Mouse (Mus musculus): ENCODE measurements around the gene Racgap1.

The Racgap1 gene

DNA sequence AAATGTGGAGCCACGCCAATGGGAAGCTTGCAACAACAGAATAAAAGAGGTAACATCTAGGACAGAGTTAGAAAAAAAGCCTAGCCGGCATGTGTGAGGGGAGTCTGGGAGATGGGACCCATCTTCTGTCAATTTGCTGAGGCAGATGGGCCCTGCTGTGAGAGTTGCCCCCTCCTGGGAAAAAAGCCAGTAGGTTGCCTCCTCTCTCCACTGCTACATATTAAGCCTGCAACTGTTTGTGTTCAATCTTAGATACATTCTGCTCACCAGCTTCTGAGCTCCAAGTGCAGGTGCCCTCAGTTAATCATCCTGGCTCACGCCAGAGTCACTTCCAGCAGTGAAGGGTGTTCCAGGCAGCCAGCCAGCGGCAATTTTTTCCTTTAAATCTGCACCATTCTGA, 31.6 kb downstream of the Racgap1 start:
- DNase-seq (ENCODE audit: low spot score in 2 of 2), result peak in 1 of 2 experiments; percentile 24

- no peak for DNase-seq (ENCODE audit: low spot score in 2 of 2)
Observed at GRCm38 (mm10) chr15:99618595-99618994, 32.9 kb downstream of the Racgap1 start.

GRCm38 (mm10) chr15:99615246-99615645, 36.2 kb downstream of the Racgap1 start:
- DNase-seq (ENCODE audit: low spot score in 2 of 2), result no peak

- DNase-seq (ENCODE audit: low spot score in 2 of 2), result peak in 1 of 2 experiments; percentile 27
Observed at GRCm38 (mm10) chr15:99614753-99615152, 36.7 kb downstream of the Racgap1 start.

DNA sequence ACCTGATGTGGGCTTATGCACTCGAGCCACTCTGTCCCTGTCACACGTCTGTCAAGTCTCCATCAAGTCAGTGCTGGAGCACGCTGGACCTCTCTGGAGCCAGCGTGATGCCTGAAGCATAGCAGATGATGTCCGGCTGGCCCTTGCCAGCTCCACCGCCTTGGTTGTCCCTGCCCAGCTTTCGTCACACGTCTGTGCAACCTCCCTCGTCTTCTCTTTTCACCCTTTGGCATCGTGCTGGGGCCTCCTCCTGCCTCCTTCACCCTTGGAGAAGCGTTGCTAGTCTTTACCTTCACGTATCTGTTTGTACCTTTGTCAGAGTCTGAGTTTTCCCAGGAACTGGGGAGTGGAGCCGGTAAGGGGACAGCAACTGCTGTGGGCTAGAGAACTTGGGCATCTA, 37.2 kb downstream of the Racgap1 start:
- no peak for DNase-seq (ENCODE audit: low spot score in 2 of 2)

DNA sequence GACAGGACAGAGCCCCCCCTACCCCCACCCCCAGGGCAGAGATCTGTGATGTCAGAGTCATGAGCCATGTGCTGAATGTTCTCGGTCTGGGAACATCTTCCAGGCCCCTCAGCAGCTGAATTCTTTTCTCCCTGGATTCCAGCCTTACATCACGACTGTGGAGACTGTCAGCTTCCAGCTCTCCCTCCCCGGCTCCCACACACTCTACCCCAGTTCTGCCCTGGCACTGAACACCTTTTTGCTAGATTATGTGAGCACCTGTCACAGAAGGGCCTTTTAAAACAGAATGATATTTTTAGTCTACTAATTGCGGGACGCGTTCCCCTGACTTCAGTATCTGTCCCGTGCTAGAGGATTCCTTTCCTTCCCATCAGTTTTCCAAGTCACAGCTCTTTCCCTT, 39.9 kb downstream of the Racgap1 start:
- no peak for DNase-seq (ENCODE audit: low spot score in 2 of 2)

- DNase-seq (ENCODE audit: low spot score in 2 of 2), result no peak
Observed at GRCm38 (mm10) chr15:99608382-99609125, 42.9 kb downstream of the Racgap1 start.

DNA sequence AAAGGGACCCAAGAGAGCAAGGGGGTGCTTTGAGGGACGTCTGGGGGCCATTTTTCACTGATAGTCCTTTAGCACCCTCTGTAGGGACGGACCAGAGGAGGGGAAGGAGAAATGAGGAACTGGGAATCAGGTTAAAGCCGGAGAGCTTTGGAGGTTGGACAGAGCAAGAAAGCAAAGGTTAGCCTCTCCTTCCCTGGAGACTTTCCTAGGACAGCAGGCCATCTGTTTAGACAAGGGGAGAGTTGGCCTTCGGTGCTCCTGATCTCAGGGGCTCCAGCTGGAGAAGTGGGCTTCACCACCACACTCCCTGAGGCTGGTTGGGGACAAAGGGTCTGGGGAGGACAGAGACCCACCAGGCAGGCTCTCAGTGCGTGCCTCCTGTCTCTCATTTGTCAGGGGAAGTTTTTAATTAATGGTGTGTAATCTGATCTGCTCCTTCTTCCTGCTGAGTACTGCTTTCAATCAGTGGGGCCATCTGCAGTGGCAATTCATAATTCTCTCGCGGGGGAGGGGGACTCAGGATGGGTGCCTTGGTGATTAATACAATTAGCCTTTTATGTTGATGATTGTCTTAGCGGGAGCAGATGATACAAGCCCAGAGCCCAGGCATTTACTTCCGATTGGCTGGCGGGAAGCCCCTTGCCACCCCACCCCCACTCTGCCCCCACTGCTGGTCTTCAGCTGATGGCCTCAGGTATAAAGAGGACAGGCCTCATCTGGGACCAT, 43.9 kb downstream of the Racgap1 start:
- DNase-seq (ENCODE audit: low spot score in 2 of 2), result no peak

- peak; percentile 55 to 63 for DNase-seq (ENCODE audit: low spot score in 2 of 2)
Observed at GRCm38 (mm10) chr15:99606515-99606914, 44.9 kb downstream of the Racgap1 start.

GRCm38 (mm10) chr15:99605595-99605994, 45.9 kb downstream of the Racgap1 start:
- no peak for DNase-seq (ENCODE audit: low spot score in 2 of 2)

DNA sequence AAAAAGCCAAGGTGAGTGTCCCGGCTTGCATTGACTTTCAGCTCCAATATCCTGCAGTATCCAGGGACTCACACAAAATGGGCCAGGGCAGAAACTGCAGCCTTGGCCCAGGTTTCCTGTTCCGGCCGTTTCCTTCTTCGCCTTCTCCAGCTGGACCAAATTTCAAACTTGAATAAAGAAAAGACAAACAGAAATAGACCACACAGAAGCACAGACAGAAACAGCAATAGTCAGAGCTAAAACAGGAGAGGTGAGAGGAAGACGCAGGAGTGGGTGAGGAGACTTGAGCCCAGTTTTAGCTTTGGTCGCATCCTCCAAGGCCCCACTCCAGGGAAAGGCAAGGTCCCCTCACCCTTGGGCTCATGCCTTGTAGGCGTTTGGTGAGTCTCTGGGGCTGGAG, 48.2 kb downstream of the Racgap1 start:
- DNase-seq (ENCODE audit: low spot score in 2 of 2), result no peak

DNA sequence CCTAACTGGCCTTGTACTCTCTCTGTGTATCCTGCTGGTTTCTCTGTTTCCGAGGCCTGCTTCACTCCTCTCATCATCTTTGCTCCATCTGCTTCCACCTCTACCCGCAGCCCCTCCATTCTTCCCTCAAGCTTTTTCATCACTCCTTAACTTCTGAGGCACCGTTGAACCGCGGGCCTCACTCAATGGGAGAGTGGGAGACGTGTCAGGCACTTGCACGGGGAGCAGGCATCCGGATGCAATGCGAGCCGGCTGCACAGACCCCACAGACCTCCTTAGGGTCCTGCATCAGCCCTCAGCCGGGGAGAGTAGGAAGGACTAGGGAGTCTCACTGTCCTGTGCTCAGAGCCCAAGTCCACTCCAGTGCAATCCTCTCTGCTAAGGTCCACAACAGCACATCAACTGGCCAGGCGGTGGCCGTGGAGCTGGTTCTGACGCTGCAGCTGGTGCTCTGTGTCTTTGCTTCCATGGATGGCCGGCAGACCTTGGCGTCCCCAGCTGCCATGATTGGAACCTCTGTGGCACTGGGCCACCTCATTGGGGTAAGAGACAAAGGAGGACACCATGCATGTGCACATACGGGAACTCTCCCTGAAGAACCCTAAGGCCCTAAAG, 49.1 kb downstream of the Racgap1 start:
- no peak for DNase-seq (ENCODE audit: low spot score in 2 of 2)

- DNase-seq (ENCODE audit: low spot score in 2 of 2), result no peak
Observed at GRCm38 (mm10) chr15:99601823-99602120, 49.7 kb downstream of the Racgap1 start.

- DNase-seq (ENCODE audit: low spot score in 2 of 2), result no peak
Observed at GRCm38 (mm10) chr15:99600986-99601822, 50.3 kb downstream of the Racgap1 start, which contains the start of gene Aqp6. Gene Aqp6, plus strand, starts transcription at chr15:99601400.

- no peak for DNase-seq (ENCODE audit: low spot score in 2 of 2)
Observed at GRCm38 (mm10) chr15:99599245-99600070, 52.0 kb downstream of the Racgap1 start.

DNA sequence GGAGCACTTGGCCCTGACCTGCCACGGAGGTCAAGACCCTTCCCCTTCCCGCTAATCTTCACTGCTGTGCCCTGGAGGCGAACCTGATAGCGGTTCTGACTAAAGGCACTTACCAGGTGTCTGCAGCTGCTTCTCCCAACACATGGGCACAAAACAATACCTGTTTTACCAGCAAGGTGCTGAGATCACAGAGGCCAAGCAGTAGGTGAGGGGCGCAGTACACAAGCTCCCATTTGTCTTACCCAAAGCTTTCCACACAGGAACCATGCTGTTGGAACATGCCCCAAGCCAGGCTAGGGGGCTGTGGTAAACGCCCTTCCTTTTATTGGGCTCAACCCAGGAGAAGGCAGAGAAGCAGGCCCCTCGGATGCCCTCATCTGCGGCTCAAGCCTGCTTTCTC, 53.9 kb downstream of the Racgap1 start:
- no peak for DNase-seq (ENCODE audit: low spot score in 2 of 2)

GRCm38 (mm10) chr15:99596841-99597240, 54.6 kb downstream of the Racgap1 start:
- no peak for DNase-seq (ENCODE audit: low spot score in 2 of 2)

DNA sequence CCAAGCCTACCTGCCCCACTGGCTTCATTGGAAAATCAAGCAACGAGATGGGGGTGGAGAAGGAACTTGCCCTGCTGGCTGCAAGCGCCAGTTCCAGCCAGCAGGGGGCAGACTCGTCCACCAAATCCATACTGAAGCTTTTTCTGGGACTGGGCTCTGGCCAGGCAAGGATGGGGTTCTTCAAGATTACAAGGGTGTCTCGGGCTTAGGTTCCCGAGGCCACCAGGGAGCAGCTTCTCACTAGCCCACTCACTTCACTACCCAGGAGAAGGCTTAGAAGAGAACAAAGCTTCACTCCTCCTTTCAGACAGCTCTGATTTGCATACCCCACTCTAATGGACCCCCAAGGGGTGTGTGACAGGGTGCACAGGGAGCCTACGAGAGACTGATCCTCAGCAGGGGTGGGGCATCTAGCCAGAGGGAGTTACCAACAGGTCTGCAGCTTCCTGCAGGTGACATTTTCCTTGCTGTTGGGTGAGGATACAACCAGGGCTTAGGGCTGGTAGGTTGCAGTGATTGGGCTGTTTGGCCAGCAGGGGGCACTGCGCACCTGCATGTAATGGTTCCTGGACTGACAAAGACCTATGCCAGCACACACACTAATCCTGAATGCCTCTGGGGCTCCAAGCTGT, 55.3 kb downstream of the Racgap1 start:
- DNase-seq (ENCODE audit: low spot score in 2 of 2), result peak; percentile 70 to 92

GRCm38 (mm10) chr15:99594951-99595350, 56.5 kb downstream of the Racgap1 start:
- DNase-seq (ENCODE audit: low spot score in 2 of 2), result no peak

DNA sequence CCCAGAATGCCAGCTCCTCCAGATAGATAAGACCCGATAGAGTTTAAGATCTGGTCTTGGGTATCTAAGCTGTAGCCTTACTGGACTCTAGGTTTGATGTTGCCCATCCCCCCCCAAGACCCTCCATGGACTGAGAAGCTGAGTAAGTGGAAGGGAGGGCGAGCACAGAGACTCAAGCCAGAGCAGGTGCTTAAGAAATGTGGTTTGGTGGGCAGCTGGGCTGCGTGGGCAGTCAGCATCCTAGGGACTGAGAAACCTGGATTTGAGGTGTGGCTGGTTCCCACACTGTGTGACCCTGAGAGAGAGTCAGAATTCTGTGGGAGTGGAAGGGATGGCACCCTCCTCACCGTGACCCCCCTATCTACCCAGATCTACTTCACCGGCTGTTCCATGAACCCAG, 58.6 kb downstream of the Racgap1 start:
- no peak for DNase-seq (ENCODE audit: low spot score in 2 of 2)

GRCm38 (mm10) chr15:99592177-99592576, 59.3 kb downstream of the Racgap1 start:
- no peak for DNase-seq (ENCODE audit: low spot score in 2 of 2)
